Mouse (Mus musculus) limb, embryonic 10.5 days (tissue): ENCODE results near the gene Tlk1. TPM values are rescaled to one million over a fixed set of nuclear protein-coding genes. Genes with fewer than 3 reads are reported as not detected.

Experiments
- DNase-seq: peaks from one replicate; pipeline ENCODE4 v3.0.0-alpha.2; 2017; ENCODE audit warnings: low spot score
- H3K27ac ChIP-seq: fragments of 300-500 bp; sonication (generic); 2 replicates; pipeline ENCODE4 v1.5.1; 2016; ENCODE audit warnings: mild to moderate bottlenecking
- H3K27me3 ChIP-seq: fragments of 300-500 bp; sonication (generic); 2 replicates; pipeline ENCODE4 v1.6.1; 2016; ENCODE audit warnings: low read depth, mild to moderate bottlenecking; ENCODE audit not compliant: poor library complexity, severe bottlenecking
- H3K36me3 ChIP-seq: fragments of 300-500 bp; sonication (generic); 2 replicates; pipeline ENCODE4 v1.6.1; 2016; ENCODE audit warnings: mild to moderate bottlenecking, moderate library complexity
- H3K4me1 ChIP-seq: fragments of 300-500 bp; sonication (generic); 2 replicates; pipeline ENCODE4 v1.6.1; 2016
- H3K4me3 ChIP-seq: fragments of 300-500 bp; sonication (generic); 2 replicates; pipeline ENCODE4 v1.5.1; 2016; ENCODE audit warnings: mild to moderate bottlenecking, moderate library complexity
- H3K9me3 ChIP-seq: fragments of 300-500 bp; sonication (generic); replicated peaks from 2 replicates; pipeline ENCODE4 v1.6.1; 2016; ENCODE audit warnings: mild to moderate bottlenecking
- WGBS: fragments of 180-500 bp; shearing (Covaris S2); methylation state at CpG from one replicate; pipeline ENCODE4 v1.1.7; 2016; 5-methylcytosine and 5-hydroxymethylcytosine counted together
- polyA plus RNA-seq: library from polyadenylated mRNA; unstranded; fragments of >200 nt; fragmentation: Nextera tagmentation; extraction: Ambion mirVana; gene quantifications from 2 replicates; pipeline ENCODE4 v1.2.1, GENCODE M21; 2016

Gene Tlk1
- polyA plus RNA-seq, 1 experiment from 2014 or later: 27.6 TPM

DNA sequence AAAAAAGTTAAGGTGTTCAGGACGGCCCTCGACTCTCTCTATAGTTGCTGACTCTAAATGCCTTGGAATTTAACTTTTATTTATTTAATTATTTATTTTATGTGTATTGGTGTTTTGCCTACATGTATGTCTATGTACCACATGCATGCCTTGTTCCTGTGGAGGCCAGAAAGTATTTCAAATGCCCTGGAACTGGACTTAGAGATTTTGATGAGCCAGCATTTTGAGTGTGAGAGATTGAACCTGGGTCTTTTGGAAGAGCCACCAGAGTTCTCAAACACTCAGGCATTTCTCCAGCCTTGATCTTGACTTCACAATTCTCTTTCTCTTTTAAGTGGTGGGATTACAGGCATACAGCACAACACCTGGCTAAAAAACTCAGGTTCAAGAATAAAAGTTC lies 73.9 kb downstream of the Tlk1 start:
- no peak overlapping the region for H3K27ac ChIP-seq
- 94% methylated on average over 2 of the region's 2 CpGs for WGBS
- H3K4me1 ChIP-seq: peaks cover 4% of the 10 kb centered on the region; the same call in 1 of the 2 replicates
- no peak overlapping the region for H3K4me3 ChIP-seq
- peaks cover 59% of the 10 kb centered on the region for H3K36me3 ChIP-seq
- no peaks in the 10 kb centered on the region for H3K27me3 ChIP-seq
- no peak for DNase-seq
- H3K9me3 ChIP-seq: no peaks in the 10 kb centered on the region

DNA sequence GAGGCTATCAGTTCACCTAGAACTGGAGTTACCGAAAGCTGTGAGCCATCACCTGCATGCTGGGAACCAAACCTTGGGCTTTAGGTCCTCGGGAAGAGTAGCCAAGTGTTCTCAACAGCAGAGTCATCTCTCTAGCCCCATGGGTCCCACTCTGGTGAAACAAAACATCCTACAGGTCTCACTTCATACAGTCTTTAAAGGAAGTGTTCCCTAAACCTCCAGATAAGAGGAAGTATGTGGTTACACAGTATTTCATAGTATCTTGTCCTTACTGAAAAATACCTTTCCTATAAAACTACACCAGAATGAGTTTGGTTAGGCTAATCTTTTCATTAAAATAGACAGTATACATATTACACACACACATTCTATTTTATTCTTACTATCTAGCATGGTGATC lies 82.9 kb downstream of the Tlk1 start:
- Histone ChIP-seq H3K9me3 (no peaks in the 10 kb centered on the region), H3K27me3 (no peaks in the 10 kb centered on the region), H3K36me3 (peaks cover 97% of the 10 kb centered on the region), H3K4me1 (no peaks in the 10 kb centered on the region), H3K27ac (no peak overlapping the region), H3K4me3 (no peak overlapping the region)
- 88% methylated on average over 2 of the region's 2 CpGs for WGBS
- DNase-seq: no peak

DNA sequence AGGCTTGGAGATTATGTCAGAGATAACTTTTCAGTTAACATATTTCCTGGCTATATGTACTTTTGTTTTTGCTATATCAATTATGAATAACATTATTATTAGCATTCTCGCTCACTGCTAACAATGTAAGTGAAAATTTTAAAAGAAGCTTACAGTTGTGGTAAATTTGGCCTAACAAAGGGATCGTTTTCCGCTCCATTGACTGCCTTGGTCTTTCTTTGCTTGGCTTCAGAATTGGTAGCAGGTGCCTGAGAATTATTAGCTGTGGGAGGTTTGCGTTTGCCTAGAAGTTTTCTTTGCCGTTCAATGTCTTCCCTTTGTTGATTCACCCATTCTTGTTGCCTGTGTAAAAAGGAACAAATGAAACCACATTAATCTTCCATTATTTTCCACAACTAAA lies 83.6 kb downstream of the Tlk1 start:
- Histone ChIP-seq H3K9me3 (no peaks in the 10 kb centered on the region), H3K36me3 (peaks cover 97% of the 10 kb centered on the region), H3K27me3 (no peaks in the 10 kb centered on the region), H3K27ac (no peak overlapping the region), H3K4me3 (no peak overlapping the region), H3K4me1 (no peaks in the 10 kb centered on the region)
- 95% methylated on average over 5 of the region's 5 CpGs for WGBS
- DNase-seq: no peak

DNA sequence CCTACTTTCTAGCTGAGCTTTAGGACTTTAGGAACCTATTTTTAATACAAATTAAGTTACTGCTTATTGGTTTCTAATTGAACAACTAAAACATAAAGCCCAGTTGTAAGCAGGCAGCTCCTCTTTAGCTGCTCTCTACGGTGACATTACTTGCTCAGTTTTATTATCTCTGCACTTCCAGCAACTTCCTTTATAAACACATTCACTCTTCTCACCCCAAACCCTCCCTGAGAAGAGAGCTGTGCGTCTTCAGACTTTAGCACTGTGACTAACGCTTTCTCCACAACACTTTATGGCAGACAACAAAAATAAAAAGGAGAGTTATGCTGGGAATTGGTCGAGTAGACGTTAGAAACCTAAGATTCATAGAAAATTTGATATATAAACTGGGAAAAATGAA lies 89.5 kb downstream of the Tlk1 start:
- no peak for DNase-seq
- H3K4me3 ChIP-seq: no peak overlapping the region
- H3K36me3 ChIP-seq: peaks cover 90% of the 10 kb centered on the region
- no peaks in the 10 kb centered on the region for H3K4me1 ChIP-seq
- WGBS: 82% methylated on average over 5 of the region's 5 CpGs
- H3K27ac ChIP-seq: no peak overlapping the region
- no peaks in the 10 kb centered on the region for H3K27me3 ChIP-seq
- H3K9me3 ChIP-seq: no peaks in the 10 kb centered on the region

DNA sequence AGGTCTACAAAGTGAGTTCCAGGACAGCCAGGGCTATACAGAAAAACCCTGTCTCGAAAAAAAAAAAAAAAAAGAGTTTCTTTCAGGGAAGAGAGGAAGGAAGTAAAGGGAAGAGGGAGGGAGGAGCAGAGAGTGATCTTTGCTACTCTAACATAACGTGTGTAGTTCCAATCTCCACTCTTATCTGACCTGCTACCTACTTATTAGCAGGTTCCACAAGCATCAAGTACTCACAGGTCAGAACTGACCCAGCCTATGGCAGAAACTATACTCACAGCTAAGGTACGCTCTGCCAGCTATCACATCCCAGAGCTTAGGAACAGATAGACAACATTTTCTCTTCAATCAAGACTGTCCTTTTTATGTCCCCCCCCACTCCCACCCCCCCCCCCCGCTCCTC lies 90.0 kb downstream of the Tlk1 start:
- Histone ChIP-seq H3K27ac (no peak overlapping the region), H3K4me1 (no peaks in the 10 kb centered on the region), H3K27me3 (no peaks in the 10 kb centered on the region), H3K9me3 (no peaks in the 10 kb centered on the region), H3K4me3 (no peak overlapping the region), H3K36me3 (peaks cover 88% of the 10 kb centered on the region)
- 85% methylated on average over 4 of the region's 4 CpGs for WGBS
- no peak for DNase-seq

DNA sequence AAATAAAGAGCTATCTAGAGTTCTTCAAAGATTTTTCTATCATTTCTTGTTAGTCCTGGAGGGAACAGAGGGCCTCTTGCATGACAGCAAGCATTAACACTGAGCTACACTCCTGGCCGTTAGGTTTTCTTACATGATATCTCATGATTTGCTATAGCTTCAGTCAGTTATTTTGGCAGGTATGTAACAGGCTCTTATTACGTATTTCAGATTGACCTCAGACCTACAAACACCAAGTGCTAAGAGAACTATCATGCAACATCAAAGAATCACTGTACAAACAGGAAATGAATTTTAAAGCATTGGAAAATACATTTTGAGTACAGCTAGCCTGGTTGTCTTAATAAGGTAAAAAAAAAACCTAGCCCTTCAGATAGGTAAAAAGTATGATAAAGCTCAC lies 98.4 kb downstream of the Tlk1 start:
- peaks cover 46% of the 10 kb centered on the region for H3K36me3 ChIP-seq
- no peaks in the 10 kb centered on the region for H3K9me3 ChIP-seq
- WGBS: 91% methylated on average over 2 of the region's 2 CpGs
- H3K27me3 ChIP-seq: no peaks in the 10 kb centered on the region
- DNase-seq: no peak
- no peaks in the 10 kb centered on the region for H3K4me1 ChIP-seq
- H3K27ac ChIP-seq: no peak overlapping the region
- no peak overlapping the region for H3K4me3 ChIP-seq

DNA sequence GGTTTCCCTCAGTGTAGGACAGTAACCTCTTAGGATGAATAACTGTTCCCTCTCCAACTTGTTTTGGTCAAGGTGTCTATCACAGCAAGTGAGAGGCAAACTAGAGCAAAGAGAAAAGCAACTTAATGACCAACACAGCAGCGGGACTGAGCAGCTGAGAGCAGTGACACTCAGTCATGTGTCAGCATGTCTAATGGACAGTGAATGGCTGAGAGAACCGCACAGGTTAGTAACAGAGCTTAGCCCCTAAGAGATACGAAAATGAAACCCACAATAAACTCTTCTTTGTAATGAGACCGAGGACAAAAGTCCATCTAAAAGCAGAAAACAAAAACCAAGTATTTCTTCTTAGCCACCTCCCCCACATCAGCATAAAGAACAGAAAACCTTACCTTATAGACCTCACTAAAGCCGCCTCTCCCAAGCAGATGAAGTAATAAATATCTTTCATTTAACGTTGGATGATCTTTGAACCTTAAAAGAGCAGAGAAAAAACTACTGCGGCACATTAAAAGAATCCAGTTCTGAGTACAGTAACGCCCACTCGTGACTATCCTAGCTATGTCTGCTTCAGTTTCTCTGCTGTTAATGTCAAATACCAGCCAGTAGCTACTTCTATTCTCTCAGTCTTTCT lies 101.8 kb downstream of the Tlk1 start:
- DNase-seq: no peak

DNA sequence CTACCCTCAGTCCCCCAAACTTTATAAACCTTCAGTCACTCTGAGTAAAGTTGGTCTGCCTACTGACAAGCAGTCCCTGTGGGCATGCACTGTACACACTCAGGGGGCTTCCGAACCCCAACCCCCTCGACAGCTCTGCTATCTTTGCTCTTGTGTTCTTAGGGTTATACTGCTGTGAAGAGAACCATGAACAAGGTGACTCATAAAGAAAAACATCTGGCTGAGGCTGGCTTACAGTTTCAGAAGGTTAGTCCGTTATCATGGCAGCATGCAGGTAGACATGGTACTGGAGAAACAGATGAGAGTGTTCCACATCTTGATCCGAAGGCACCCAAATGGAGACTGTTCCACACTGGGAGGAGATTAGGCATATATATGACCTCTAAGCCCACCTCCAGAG lies 114.7 kb downstream of the Tlk1 start:
- WGBS: 92% methylated on average over 4 of the region's 4 CpGs
- DNase-seq: no peak

More for the DNA sequence above, 101.8 kb downstream of the Tlk1 start:
- Histone ChIP-seq H3K27me3 (no peaks in the 10 kb centered on the region), H3K4me3 (no peak overlapping the region), H3K9me3 (no peaks in the 10 kb centered on the region), H3K27ac (no peak overlapping the region), H3K4me1 (no peaks in the 10 kb centered on the region), H3K36me3 (peaks cover 62% of the 10 kb centered on the region)
- 94% methylated on average over 9 of the region's 9 CpGs for WGBS

DNA sequence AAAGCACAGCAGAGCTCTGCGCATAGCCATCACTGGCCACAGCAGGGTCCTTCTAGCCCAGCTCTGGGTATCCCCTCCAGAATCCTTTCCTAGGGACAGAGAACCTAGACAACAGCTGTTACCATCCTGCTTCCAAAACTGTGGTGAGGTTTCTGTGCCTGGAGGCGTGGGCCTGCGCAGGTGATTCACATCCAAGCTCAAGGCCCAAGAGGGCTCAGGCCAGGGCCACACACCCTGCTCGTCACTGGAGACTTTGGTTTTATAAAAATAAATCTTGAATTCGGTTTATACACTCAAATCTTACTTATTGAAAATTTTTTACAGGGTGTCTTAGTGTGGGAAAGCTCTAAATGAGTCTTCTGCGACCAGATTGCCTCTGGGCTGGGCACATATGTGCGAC lies 115.3 kb downstream of the Tlk1 start:
- DNase-seq: no peak
- Histone ChIP-seq H3K36me3 (peaks cover 54% of the 10 kb centered on the region), H3K27me3 (no peaks in the 10 kb centered on the region), H3K27ac (no peak overlapping the region), H3K9me3 (no peaks in the 10 kb centered on the region), H3K4me1 (peaks cover 12% of the 10 kb centered on the region), H3K4me3 (no peak overlapping the region)
- 92% methylated on average over 7 of the region's 7 CpGs for WGBS

More for the DNA sequence above, 114.7 kb downstream of the Tlk1 start:
- H3K36me3 ChIP-seq: peaks cover 61% of the 10 kb centered on the region
- H3K27me3 ChIP-seq: no peaks in the 10 kb centered on the region
- no peak overlapping the region for H3K27ac ChIP-seq
- H3K9me3 ChIP-seq: no peaks in the 10 kb centered on the region
- H3K4me1 ChIP-seq: peaks cover 11% of the 10 kb centered on the region; the same call in 1 of the 2 replicates
- H3K4me3 ChIP-seq: no peak overlapping the region

DNA sequence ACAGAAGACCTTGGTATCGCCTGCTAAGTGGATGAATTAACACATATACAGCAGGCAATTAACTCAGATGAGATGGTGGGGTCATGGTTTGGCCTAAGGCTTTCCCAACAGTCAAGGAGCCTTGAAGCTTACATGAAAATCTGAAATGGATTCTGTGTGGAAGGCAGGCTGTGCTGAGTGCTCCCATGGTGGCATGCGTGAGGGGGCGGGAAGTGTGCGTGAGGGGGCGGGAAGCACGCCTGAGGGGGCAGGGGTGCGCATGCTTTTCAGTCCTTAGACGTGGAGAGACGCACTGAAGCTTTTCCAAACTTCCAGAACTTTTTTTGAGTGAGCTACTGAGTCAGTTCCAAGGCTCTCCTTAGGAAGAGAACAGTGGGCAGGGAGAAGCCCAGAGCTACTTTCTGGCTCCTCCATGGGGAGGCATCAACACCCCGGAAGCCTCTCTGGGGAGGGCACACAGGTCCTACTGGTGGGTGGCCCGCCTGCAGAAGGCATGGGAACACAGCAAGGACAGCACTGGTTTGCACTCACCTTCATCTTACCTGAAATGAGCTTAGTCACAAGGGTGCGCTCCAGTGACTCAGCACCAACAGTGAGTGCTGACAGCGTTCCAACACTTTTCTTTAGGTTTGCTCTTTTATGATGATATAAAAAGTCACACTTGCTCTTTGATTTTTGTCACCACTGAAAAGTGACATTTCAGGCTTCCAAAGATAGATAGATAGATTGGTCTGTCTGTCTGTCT lies 116.4 kb downstream of the Tlk1 start:
- H3K27ac ChIP-seq: no peak overlapping the region

DNA sequence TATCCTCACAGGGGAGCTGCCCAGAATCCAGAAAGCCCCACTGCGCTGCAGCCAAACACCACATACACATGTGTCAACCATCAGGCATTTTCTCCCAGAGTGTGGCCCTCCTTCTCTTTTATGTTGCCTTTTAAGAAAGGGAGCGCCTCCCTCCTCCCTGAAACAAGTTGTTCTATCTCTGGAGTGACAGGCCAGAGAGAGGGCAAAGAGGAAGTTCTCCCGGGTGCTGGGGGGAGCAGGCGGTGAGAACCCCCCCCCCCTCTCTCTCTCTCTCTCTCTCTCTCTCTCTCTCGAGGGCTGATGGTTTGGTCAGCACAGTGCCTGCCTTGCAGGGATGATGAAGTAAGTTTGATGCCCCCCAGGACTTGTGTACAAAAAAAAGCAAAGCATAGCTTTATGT lies 123.1 kb downstream of the Tlk1 start:
- Histone ChIP-seq H3K27ac (no peak overlapping the region), H3K9me3 (no peaks in the 10 kb centered on the region), H3K4me1 (peaks cover 24% of the 10 kb centered on the region), H3K4me3 (no peak overlapping the region), H3K36me3 (0 out of 2 replicates have a peak, but pooled peaks cover 1% of the 10 kb centered on the region), H3K27me3 (no peaks in the 10 kb centered on the region)
- DNase-seq: no peak
- WGBS: 59% methylated on average over 5 of the region's 5 CpGs

More for the DNA sequence above, 116.4 kb downstream of the Tlk1 start:
- Histone ChIP-seq H3K9me3 (no peaks in the 10 kb centered on the region), H3K36me3 (peaks cover 44% of the 10 kb centered on the region), H3K4me1 (peaks cover 22% of the 10 kb centered on the region), H3K27me3 (no peaks in the 10 kb centered on the region), H3K4me3 (no peak overlapping the region)
- 81% methylated on average over 13 of the region's 13 CpGs for WGBS
- DNase-seq: no peak

DNA sequence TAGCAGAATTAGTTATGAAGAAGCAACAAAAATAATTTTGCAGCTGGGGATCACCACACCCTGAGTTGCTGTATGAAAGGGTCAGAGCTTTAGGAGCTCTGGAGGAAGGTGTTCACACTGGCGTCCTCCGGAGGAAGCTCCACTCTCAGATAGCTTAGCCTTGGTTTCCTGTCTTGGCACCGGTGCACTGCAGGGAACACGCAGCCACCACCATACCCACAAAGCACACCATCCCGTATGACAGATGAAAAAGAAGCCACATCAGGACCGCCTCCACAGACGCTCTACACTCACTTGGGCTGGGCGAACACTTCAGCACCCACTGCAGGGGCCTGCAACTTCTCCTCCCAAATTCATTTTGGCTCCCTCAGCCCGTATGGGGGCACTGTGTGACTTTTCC lies 124.0 kb downstream of the Tlk1 start:
- H3K27me3 ChIP-seq: no peaks in the 10 kb centered on the region
- no peaks in the 10 kb centered on the region for H3K9me3 ChIP-seq
- 71% methylated on average over 9 of the region's 9 CpGs for WGBS
- H3K27ac ChIP-seq: no peak overlapping the region
- DNase-seq: no peak
- H3K4me1 ChIP-seq: peaks cover 18% of the 10 kb centered on the region
- peaks cover 2% of the 10 kb centered on the region; the same call in 1 of the 2 replicates for H3K36me3 ChIP-seq
- no peak overlapping the region for H3K4me3 ChIP-seq

DNA sequence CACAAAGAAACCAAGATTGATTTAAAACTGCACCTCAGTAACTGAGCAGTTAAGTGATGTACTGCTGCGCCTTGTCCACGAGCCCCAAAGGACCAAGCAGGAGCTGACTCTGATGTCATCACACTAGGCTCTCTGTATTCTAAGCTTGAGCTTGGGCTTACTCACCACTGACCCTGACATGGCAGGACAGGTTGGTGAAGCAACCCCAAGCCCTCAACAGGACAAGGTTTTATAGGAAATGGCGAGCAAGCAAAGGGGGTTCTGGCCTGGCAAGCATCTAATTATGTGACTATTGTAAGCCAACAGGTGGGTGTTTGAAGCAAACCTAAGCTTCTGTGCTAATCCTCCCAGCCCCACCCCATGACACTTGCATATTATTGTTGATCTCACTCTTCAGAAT lies 124.7 kb downstream of the Tlk1 start:
- H3K9me3 ChIP-seq: no peaks in the 10 kb centered on the region
- H3K4me1 ChIP-seq: peaks cover 18% of the 10 kb centered on the region
- WGBS: 91% methylated on average over 3 of the region's 3 CpGs
- no peak for DNase-seq
- no peaks in the 10 kb centered on the region for H3K27me3 ChIP-seq
- no peak overlapping the region for H3K4me3 ChIP-seq
- H3K27ac ChIP-seq: no peak overlapping the region
- peaks cover 2% of the 10 kb centered on the region; the same call in 1 of the 2 replicates for H3K36me3 ChIP-seq
